Mouse (Mus musculus): ENCODE results near the gene Zfp414. TPM values are rescaled to one million over a fixed set of nuclear protein-coding genes. Genes with fewer than 3 reads are reported as not detected.
A peak's percentile ranks its signal among the peaks of the same experiment; 100 is the strongest.

The Zfp414 gene
- polyA plus RNA-seq, 1 experiment from 2014 or later, result 28.2 TPM

DNA sequence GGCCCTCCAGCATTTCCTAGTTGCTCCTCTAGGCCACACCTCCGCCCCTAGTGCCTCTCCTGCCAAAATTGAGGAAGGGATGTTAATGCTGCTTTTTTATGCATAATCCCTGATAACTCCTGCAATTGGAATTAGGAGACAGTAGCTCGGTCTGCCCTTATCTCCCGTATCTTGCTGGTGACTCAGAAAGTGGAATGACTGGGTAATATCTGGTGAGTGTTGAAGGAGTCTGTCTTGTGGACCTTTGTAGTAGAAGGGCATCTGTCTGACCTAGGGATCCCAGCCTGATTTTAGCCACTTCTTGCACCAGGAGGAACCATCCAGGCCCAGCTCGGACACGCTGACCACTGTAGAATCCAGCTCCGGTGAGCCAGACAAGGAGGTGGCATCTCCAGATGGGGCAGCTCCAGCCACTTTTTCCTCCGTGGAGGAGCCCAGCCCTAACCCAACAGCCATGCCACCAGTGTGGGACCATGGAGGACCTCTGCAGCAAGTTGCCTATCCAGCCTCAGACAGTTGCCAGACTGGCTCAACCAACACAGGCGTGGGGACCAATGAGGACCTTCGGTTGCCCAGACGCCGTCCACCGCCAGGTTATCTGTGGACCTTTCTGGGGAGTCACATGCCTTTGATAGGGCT is 716 bp downstream of the Zfp414 start:
- no peak for DNase-seq (ENCODE audit: low spot score)
- peaks cover 13% of the 10 kb centered on the region for H3K4me1 ChIP-seq
- WGBS, result 54% methylated on average over 12 of the region's 12 CpGs
- H3K36me3 ChIP-seq, result peaks cover 22% of the 10 kb centered on the region
- peak overlapping the region; percentile 99 for H3K27ac ChIP-seq
- no peaks in the 10 kb centered on the region for H3K9me3 ChIP-seq
- H3K27me3 ChIP-seq (ENCODE audit: insufficient read depth, poor library complexity, severe bottlenecking), result no peaks in the 10 kb centered on the region
- peak overlapping the region; percentile 82 for H3K4me3 ChIP-seq

DNA sequence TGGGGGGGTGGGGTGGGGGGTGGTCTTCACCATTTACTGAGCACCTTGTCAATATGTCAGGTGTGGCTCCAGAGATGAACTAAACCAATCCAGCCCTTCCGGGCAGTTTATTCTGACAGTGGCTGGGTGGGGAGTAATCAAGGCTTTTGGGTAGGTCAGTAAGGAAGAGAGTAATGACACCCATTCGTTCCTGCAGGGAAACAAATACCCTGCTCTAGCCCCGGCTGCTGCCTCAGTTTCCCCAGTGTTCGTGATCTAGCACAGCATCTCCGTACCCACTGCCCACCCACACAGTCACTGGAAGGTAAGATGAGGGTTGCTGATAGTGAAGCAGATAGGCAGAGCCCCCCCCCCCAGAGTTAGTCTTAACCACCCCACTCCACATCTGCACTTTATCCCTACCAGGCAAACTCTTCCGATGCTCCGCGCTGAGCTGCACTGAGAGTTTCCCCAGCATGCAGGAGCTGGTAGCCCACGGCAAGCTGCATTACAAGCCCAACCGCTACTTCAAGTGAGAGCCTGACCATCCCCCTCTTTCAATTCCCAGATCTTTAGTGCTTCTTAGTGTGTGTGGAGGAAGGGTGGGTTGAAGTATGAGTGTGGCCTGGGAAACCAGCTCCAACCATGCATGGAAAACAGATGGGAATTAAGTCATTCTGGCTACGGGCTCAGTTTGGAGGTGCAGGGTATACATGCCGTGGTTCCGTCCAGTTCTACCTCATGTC is 1.4 kb downstream of the Zfp414 start:
- Histone ChIP-seq H3K4me3 (peak overlapping the region; percentile 82), H3K27ac (peak overlapping the region; percentile 99), H3K27me3 (ENCODE audit: insufficient read depth, poor library complexity, severe bottlenecking) (no peaks in the 10 kb centered on the region), H3K36me3 (peaks cover 24% of the 10 kb centered on the region), H3K4me1 (peaks cover 13% of the 10 kb centered on the region), H3K9me3 (no peaks in the 10 kb centered on the region)
- 84% methylated on average over 13 of the region's 13 CpGs for WGBS
- DNase-seq (ENCODE audit: low spot score), result no peak

- H3K36me3 ChIP-seq, result peaks cover 29% of the 10 kb centered on the region
- no peak overlapping the region for H3K4me3 ChIP-seq
- no peaks in the 10 kb centered on the region for H3K27me3 ChIP-seq (ENCODE audit: insufficient read depth, poor library complexity, severe bottlenecking)
- 94% methylated on average over 9 of the region's 9 CpGs for WGBS
- peaks cover 13% of the 10 kb centered on the region for H3K4me1 ChIP-seq
- no peak overlapping the region for H3K27ac ChIP-seq
- no peak for DNase-seq (ENCODE audit: low spot score)
- H3K9me3 ChIP-seq, result no peaks in the 10 kb centered on the region
Measured at GRCm38 (mm10) chr17:33631236-33631635, 2.3 kb downstream of the Zfp414 start.

GRCm38 (mm10) chr17:33631796-33632195 is 2.9 kb downstream of the Zfp414 start:
- H3K27me3 ChIP-seq (ENCODE audit: insufficient read depth, poor library complexity, severe bottlenecking), result no peaks in the 10 kb centered on the region
- DNase-seq (ENCODE audit: low spot score), result no peak
- no peak overlapping the region for H3K4me3 ChIP-seq
- H3K4me1 ChIP-seq, result peaks cover 13% of the 10 kb centered on the region
- H3K27ac ChIP-seq, result no peak overlapping the region
- peaks cover 29% of the 10 kb centered on the region for H3K36me3 ChIP-seq
- no peaks in the 10 kb centered on the region for H3K9me3 ChIP-seq
- 85% methylated on average over 5 of the region's 5 CpGs for WGBS

- H3K27me3 ChIP-seq (ENCODE audit: insufficient read depth, poor library complexity, severe bottlenecking), result no peaks in the 10 kb centered on the region
- no peak overlapping the region for H3K4me3 ChIP-seq
- WGBS, result 85% methylated on average over 2 of the region's 2 CpGs
- no peaks in the 10 kb centered on the region for H3K9me3 ChIP-seq
- peaks cover 37% of the 10 kb centered on the region for H3K36me3 ChIP-seq
- H3K4me1 ChIP-seq, result peaks cover 9% of the 10 kb centered on the region
- H3K27ac ChIP-seq, result no peak overlapping the region
- DNase-seq (ENCODE audit: low spot score), result no peak
Measured at GRCm38 (mm10) chr17:33637038-33637437, 8.1 kb downstream of the Zfp414 start.

DNA sequence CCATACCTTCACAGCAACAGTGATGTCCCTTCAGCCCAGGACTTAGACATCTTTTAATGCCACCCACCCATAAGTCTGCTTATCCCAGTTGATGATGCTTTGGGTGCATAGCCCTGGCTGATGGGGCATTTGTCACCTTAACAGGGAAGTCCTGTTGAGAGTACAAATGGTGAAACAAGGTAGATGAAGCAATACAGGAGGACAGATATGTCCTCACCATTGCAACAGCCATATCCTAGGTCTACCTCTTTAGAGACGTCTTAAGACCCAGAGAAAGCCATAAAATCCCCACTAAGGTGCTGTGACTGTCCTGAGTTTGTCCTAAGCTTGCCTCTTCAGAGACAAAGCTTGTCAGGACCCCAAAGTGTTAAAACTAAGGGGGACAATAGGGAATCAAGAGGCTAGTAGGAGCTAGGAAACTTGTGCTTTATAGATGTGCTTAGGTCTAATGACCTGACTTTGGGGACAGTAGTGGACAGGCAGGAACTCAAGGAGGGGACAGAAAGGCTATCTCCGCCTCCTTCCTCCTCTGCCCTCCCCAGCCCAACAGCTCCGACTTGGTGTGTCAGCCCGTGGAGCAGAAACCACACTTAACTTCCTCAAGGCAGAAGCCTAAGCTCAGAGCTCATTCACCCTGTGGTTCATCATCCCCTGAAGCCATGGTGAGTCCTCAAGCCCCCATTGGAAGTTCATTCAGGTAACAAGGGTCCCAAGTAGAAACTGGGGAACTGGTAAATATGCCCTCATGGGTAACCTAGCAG is 8.8 kb downstream of the Zfp414 start, which contains the start of gene Pram1:
TSS of gene Pram1 (plus strand) at position 541 of the 761 bp plus-strand sequence.
- H3K4me1 ChIP-seq, result peaks cover 9% of the 10 kb centered on the region
- no peak within 1 kb of the TSS for H3K27ac ChIP-seq
- H3K27me3 ChIP-seq (ENCODE audit: insufficient read depth, poor library complexity, severe bottlenecking), result no peaks in the 10 kb centered on the region
- no peak for DNase-seq (ENCODE audit: low spot score)
- WGBS, result 84% methylated on average over 4 of the region's 4 CpGs
- H3K9me3 ChIP-seq, result no peaks in the 10 kb centered on the region
- H3K4me3 ChIP-seq, result no peak within 1 kb of the TSS
- peaks cover 39% of the 10 kb centered on the region for H3K36me3 ChIP-seq

DNA sequence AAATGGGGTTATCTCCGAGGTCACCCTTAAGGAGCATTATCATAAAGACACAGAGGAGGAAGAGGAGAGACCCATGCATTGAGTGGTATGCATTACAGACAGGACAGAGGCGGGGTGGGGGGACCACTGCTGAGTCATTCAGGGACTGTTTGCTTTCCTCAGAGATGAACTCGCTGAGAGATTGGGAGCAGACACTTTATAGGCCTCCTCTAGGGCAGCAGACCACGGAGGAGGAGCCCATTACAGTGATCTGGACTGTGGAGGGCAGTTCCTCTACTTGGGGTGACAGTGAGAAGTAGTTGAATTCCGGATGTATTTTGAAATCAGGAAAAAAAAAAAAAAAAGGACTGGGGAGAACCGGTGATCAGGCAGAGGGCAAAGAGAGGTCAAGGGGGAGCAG is 10.9 kb downstream of the Zfp414 start:
- H3K9me3 ChIP-seq, result no peaks in the 10 kb centered on the region
- no peaks in the 10 kb centered on the region for H3K27me3 ChIP-seq (ENCODE audit: insufficient read depth, poor library complexity, severe bottlenecking)
- DNase-seq (ENCODE audit: low spot score), result no peak
- H3K36me3 ChIP-seq, result peaks cover 54% of the 10 kb centered on the region
- no peak overlapping the region for H3K4me3 ChIP-seq
- WGBS, result 43% methylated on average over 6 of the region's 6 CpGs
- peaks cover 9% of the 10 kb centered on the region for H3K4me1 ChIP-seq
- H3K27ac ChIP-seq, result no peak overlapping the region

DNA sequence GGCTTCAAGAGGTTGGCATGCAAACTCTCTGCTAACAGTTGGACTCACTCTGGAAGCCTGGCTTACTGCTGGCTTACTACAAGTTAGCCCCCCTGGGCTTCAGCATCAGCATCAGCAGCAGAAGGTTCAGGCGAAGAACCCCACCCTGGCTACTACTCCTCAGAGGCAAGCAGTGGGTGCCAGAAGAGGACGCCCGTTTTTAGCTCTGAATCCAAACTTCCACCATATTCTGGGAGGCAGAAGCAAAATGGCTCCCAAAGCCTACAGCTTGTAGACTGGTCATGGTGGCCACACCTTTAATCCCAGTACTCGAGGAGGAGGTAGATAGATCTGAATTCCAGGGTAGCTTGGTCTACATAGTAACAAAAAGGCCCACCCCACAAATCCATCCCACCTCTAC is 15.2 kb downstream of the Zfp414 start:
- no peak for DNase-seq (ENCODE audit: low spot score)
- Histone ChIP-seq H3K9me3 (no peaks in the 10 kb centered on the region), H3K27ac (no peak overlapping the region), H3K4me3 (no peak overlapping the region), H3K27me3 (ENCODE audit: insufficient read depth, poor library complexity, severe bottlenecking) (no peaks in the 10 kb centered on the region), H3K36me3 (peaks cover 81% of the 10 kb centered on the region), H3K4me1 (peaks cover 9% of the 10 kb centered on the region)
- WGBS, result 93% methylated on average over 4 of the region's 4 CpGs

DNA sequence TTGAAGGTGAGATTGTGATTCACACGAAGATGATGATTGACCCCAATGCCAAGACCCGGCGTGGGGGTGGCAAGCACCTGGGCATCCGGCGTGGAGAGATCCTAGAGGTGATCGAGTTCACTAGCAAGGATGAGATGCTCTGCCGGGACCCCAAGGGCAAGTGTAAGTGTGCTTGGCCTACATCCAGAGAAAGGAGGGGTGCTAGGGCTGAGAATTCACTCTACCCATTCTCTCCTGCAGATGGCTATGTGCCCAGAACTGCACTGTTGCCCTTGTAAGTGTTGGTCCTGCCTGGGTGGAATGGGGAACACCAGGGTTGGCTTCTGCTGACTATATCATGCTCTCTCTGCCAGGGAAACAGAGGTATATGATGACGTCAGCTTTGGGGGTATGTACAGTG is 16.2 kb downstream of the Zfp414 start:
- H3K4me1 ChIP-seq, result peaks cover 8% of the 10 kb centered on the region; the same call in 1 of the 2 replicates
- H3K9me3 ChIP-seq, result no peaks in the 10 kb centered on the region
- H3K4me3 ChIP-seq, result no peak overlapping the region
- DNase-seq (ENCODE audit: low spot score), result no peak
- no peaks in the 10 kb centered on the region for H3K27me3 ChIP-seq (ENCODE audit: insufficient read depth, poor library complexity, severe bottlenecking)
- peaks cover 91% of the 10 kb centered on the region for H3K36me3 ChIP-seq
- 94% methylated on average over 8 of the region's 8 CpGs for WGBS
- no peak overlapping the region for H3K27ac ChIP-seq

DNA sequence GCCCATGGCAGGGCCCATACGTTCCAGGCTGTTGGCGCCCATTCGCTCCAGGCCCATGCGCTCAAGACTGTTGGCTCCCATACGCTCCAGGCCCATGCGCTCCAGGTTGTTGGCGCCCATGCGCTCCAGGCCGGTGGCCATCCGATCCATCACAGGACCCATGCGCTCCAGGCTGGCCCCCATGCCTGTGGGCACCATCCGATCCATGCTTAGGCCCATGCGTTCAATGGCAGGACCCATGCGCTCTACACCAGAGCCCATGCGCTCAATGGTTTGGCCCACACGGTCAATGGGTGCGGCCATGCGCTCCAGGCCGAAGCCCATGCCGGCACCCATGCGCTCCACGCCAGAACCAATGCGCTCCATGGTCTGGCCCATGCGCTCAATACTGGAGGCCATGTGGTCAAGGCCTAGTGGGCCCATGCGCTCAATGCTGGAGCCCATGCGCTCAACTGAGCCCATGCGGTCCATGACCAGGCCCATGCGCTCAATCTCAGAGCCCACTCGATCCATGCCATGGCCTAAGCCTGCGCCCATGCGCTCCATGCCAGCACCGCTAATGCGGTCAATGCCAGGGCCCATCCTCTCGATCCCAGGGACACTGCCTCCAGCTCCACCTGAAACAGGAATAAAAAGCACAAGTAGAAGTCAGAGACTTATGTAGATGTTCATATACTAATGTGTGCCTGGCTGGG is 21.0 kb downstream of the Zfp414 start:
- H3K27me3 ChIP-seq (ENCODE audit: insufficient read depth, poor library complexity, severe bottlenecking), result no peaks in the 10 kb centered on the region
- 97% methylated on average over 34 of the region's 34 CpGs for WGBS
- H3K4me1 ChIP-seq, result no peaks in the 10 kb centered on the region
- no peak overlapping the region for H3K27ac ChIP-seq
- no peaks in the 10 kb centered on the region for H3K9me3 ChIP-seq
- H3K4me3 ChIP-seq, result no peak overlapping the region
- H3K36me3 ChIP-seq, result peaks cover 97% of the 10 kb centered on the region
- peak; percentile 72 for DNase-seq (ENCODE audit: low spot score)

DNA sequence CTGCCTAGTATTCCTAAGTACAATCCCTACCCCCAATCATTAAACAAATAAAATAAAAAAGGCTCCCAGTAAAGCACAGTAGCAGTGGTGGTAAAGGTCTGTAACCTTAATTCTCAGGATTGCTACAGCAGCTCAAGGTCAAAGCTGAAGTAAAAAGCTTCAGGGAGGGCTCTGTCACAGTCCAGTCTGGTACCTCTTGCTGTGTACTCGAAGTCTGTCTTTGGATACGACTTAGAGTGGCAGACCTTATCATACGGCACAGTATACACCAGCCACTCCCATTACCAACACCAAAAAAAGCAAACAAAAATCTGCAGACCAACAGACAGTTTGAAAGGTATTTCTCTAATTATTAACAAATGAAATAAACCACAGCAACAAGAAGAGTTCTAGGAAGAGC is 37.9 kb downstream of the Zfp414 start:
- WGBS, result 54% methylated on average over 3 of the region's 3 CpGs
- Histone ChIP-seq H3K27ac (no peak overlapping the region), H3K4me3 (no peak overlapping the region), H3K36me3 (peaks cover 66% of the 10 kb centered on the region), H3K27me3 (ENCODE audit: insufficient read depth, poor library complexity, severe bottlenecking) (no peaks in the 10 kb centered on the region), H3K4me1 (no peaks in the 10 kb centered on the region), H3K9me3 (no peaks in the 10 kb centered on the region)
- DNase-seq (ENCODE audit: low spot score), result no peak

DNA sequence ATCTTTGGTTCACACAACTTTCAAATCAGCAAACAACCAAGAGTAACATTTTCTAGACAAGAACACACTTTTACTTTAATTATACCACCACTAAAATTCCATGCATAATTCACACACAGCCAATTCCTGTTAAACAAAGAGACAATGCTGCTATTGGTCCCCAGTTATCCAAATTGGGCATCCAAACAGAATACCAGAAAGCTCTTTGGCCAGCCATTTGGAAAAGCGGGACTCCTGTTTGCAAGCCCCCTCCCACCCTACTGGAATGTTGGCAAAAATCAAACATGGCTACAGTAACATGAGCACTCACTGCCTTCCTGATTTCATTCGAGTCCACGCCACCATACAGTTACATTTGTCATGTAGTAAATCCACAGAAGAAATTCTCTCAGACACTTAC is 40.8 kb downstream of the Zfp414 start:
- Histone ChIP-seq H3K9me3 (no peaks in the 10 kb centered on the region), H3K36me3 (peaks cover 46% of the 10 kb centered on the region), H3K4me1 (no peaks in the 10 kb centered on the region), H3K4me3 (no peak overlapping the region), H3K27ac (no peak overlapping the region), H3K27me3 (ENCODE audit: insufficient read depth, poor library complexity, severe bottlenecking) (no peaks in the 10 kb centered on the region)
- no peak for DNase-seq (ENCODE audit: low spot score)
- WGBS, result 87% methylated on average over 3 of the region's 3 CpGs
